In the genomic region with DNA sequence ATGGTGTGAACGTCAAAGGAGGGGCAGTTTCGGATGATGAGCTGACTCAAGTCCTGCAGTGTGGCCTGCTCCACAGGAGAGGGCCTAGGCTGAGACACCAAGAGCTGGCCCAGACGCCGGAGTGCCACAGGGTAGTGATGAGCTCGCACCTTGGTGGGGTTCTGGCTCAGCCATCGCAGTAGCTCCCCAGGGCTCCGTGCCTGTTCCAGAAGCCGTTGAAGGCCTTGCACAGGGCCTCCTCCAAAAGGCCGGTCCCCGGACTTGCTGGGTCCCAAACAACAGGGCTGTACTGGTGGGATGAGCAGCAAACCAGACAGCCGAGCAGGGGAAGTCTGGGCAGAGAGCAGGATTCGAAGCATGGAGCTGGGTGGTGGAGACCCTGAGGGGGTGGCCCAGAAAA, we compare ENCODE assay signal across 8 mouse cellular contexts. TPM values are rescaled to one million over a fixed set of nuclear protein-coding genes. Genes with fewer than 3 reads are reported as not detected.
DNase-seq lines count a peak whose midpoint lies in the region; ATAC-seq and TF ChIP-seq lines count a peak whose summit lies in the region.

No protein-coding gene starts in this region.

- no peaks in the 10 kb centered on the region for H3K9me3 ChIP-seq in ES-Bruce4 (replicated peaks; ENCODE audit: control insufficient read depth, insufficient read depth, low read length, poor library complexity, severe bottlenecking)
- H3K9me3 ChIP-seq in forebrain, embryonic 13.5 days (replicated peaks), result no peaks in the 10 kb centered on the region
- no peaks in the 10 kb centered on the region for H3K9me3 ChIP-seq in liver, embryonic 14.5 days (ENCODE audit: control insufficient read depth, low read length)

- H3K27me3 ChIP-seq in ES-Bruce4 (ENCODE audit: control insufficient read depth, insufficient read depth, low read length, poor library complexity, severe bottlenecking), result no peaks in the 10 kb centered on the region
- peaks cover 5% of the 10 kb centered on the region for H3K27me3 ChIP-seq in forebrain, embryonic 13.5 days
- H3K27me3 ChIP-seq in liver, embryonic 14.5 days (ENCODE audit: control insufficient read depth, insufficient read depth, low read length), result no peaks in the 10 kb centered on the region

- peak; percentile 93 for DNase-seq in heart, adult 11 months
- no peak for DNase-seq in heart, postnatal 4 days
- no peak for DNase-seq in liver, embryonic 14.5 days (ENCODE audit: low read depth in 3 of 3, low spot score in 3 of 3)
- no peak for DNase-seq in layer of hippocampus, adult 9-10 months (ENCODE audit: low spot score)
- DNase-seq in frontal cortex, adult 2 months (ENCODE audit: extremely low spot score in 1 of 2, low spot score in 1 of 2), result no peak

- H3K4me1 ChIP-seq in ES-Bruce4 (ENCODE audit: control insufficient read depth, insufficient read depth, low read length), result peaks cover 2% of the 10 kb centered on the region
- peaks cover 36% of the 10 kb centered on the region for H3K4me1 ChIP-seq in forebrain, embryonic 13.5 days
- H3K4me1 ChIP-seq in liver, embryonic 14.5 days (replicated peaks; ENCODE audit: control insufficient read depth in 2 of 2, insufficient read depth in 2 of 2, low read length in 1 of 2), result peaks cover 14 to 15% of the 10 kb centered on the region in 2 experiments

- peak overlapping the region; percentile 92 for H3K9ac ChIP-seq in ES-Bruce4 (ENCODE audit: low read depth, poor library complexity, severe bottlenecking)
- peak overlapping the region; percentile 92 for H3K9ac ChIP-seq in forebrain, embryonic 13.5 days
- peak overlapping the region; percentile 96 for H3K9ac ChIP-seq in liver, embryonic 14.5 days (replicated peaks)

- TF ChIP-seq POLR2A in ES-Bruce4 (IDR thresholded peaks at IDR 0.05; ENCODE audit: insufficient read depth, low read length), result no peak

- 87% methylated on average over 12 of the region's 12 CpGs for WGBS in forebrain, embryonic 13.5 days
- 79% methylated on average over 12 of the region's 12 CpGs for WGBS in liver, embryonic 14.5 days (ENCODE audit: insufficient replicate concordance)

- peak overlapping the region; percentile 17; the same call in 1 of the 2 replicates for H3K4me3 ChIP-seq in ES-Bruce4 (ENCODE audit: low read depth, low read length)
- peak overlapping the region; percentile 94 for H3K4me3 ChIP-seq in forebrain, embryonic 13.5 days
- H3K4me3 ChIP-seq in liver, embryonic 14.5 days (ENCODE audit: insufficient read depth in 1 of 2, low read depth in 2 of 2, low read length in 2 of 2), result peak overlapping the region; percentile 79 to 91; a peak in 3 of 4 replicates

- no peak overlapping the region for H3K27ac ChIP-seq in ES-Bruce4 (ENCODE audit: insufficient read depth, low read length)
- H3K27ac ChIP-seq in forebrain, embryonic 13.5 days, result no peak overlapping the region
- no peak overlapping the region for H3K27ac ChIP-seq in liver, embryonic 14.5 days

- TF ChIP-seq EP300 in ES-Bruce4 (IDR thresholded peaks at IDR 0.05; ENCODE audit: insufficient read depth, low read depth, low read length), result no peak
- TF ChIP-seq EP300 in liver, embryonic 14.5 days (IDR thresholded peaks at IDR 0.05; ENCODE audit: low read depth), result no peak

- H3K36me3 ChIP-seq in ES-Bruce4 (ENCODE audit: control insufficient read depth, insufficient read depth, low read length, poor library complexity, severe bottlenecking), result no peaks in the 10 kb centered on the region; the same call in 1 of the 2 replicates
- H3K36me3 ChIP-seq in forebrain, embryonic 13.5 days (ENCODE audit: poor library complexity, severe bottlenecking), result peaks cover 49% of the 10 kb centered on the region
- peaks cover 10% of the 10 kb centered on the region for H3K36me3 ChIP-seq in liver, embryonic 14.5 days (replicated peaks; ENCODE audit: control insufficient read depth, insufficient read depth, low read depth)

- no peak for ATAC-seq in forebrain, embryonic 13.5 days
- no peak for ATAC-seq in liver, embryonic 14.5 days (ENCODE audit: insufficient read depth)
- no peak for ATAC-seq in erythroid progenitor cell, adult 5-6 weeks (replicated peaks; ENCODE audit: low FRiP score, poor library complexity, severe bottlenecking)

- TF ChIP-seq CTCF in ES-Bruce4 (IDR thresholded peaks at IDR 0.05; ENCODE audit: low read depth, low read length), result no peak
- TF ChIP-seq CTCF in liver, embryonic 14.5 days (IDR thresholded peaks at IDR 0.05; ENCODE audit: low read depth), result no peak

- peak overlapping the region; percentile 97 for H3K4me2 ChIP-seq in forebrain, embryonic 13.5 days
- peak overlapping the region; percentile 98 for H3K4me2 ChIP-seq in liver, embryonic 14.5 days (ENCODE audit: low read depth)

RNA-seq across cellular contexts. Expression of a gene that starts 1.2 kb away (rescaled TPM):
- 100 to 1,000 TPM; 194 to 206 TPM for total RNA-seq in heart, postnatal 4 days (2021)
- polyA plus RNA-seq in ES-Bruce4 (2011; ENCODE audit: insufficient read depth, insufficient read length, low read depth, missing spikeins), result 51.6 and 59.8 TPM in 2 replicates
- polyA plus RNA-seq in forebrain, embryonic 13.5 days (2015; fragmentation: Nextera tagmentation; extraction: Ambion mirVana), result 85.3 and 86.9 TPM in 2 replicates
- 59.9 and 82.4 TPM in 2 replicates for polyA plus RNA-seq in liver, embryonic 14.5 days (2012; rRNA removed)
- polyA plus RNA-seq in liver, embryonic 14.5 days (2014; fragmentation: Nextera tagmentation; extraction: Ambion mirVana), result 40.8 and 47.2 TPM in 2 replicates
- 37.1 and 78.4 TPM in 2 replicates for total RNA-seq in erythroid progenitor cell, adult 5-6 weeks (2015; ENCODE audit: low replicate concordance)
- total RNA-seq in erythroid progenitor cell, adult 5-6 weeks (2017; ENCODE audit: low replicate concordance), result 15.8 and 32.3 TPM in 2 replicates
- polyA plus RNA-seq in frontal cortex, adult 2 months (2012; rRNA removed), result 223 and 235 TPM in 2 replicates

RNA-seq across cellular contexts. Expression of a gene that starts 3.7 kb away (rescaled TPM):
- total RNA-seq in heart, postnatal 4 days (2021), result 1 to 10 TPM; 8.5 to 8.7 TPM
- polyA plus RNA-seq in ES-Bruce4 (2011; ENCODE audit: insufficient read depth, insufficient read length, low read depth, missing spikeins), result 4.8 and 7.7 TPM in 2 replicates
- polyA plus RNA-seq in forebrain, embryonic 13.5 days (2015; fragmentation: Nextera tagmentation; extraction: Ambion mirVana), result 32.5 and 35.4 TPM in 2 replicates
- 5.3 and 7.6 TPM in 2 replicates for polyA plus RNA-seq in liver, embryonic 14.5 days (2012; rRNA removed)
- 4.0 and 6.5 TPM in 2 replicates for polyA plus RNA-seq in liver, embryonic 14.5 days (2014; fragmentation: Nextera tagmentation; extraction: Ambion mirVana)
- 5.4 TPM in 1 of 2 replicates, not detected in the other for total RNA-seq in erythroid progenitor cell, adult 5-6 weeks (2015; ENCODE audit: low replicate concordance)
- 0.64 and 12.8 TPM in 2 replicates for total RNA-seq in erythroid progenitor cell, adult 5-6 weeks (2017; ENCODE audit: low replicate concordance)
- polyA plus RNA-seq in frontal cortex, adult 2 months (2012; rRNA removed), result 42.7 and 43.7 TPM in 2 replicates

RNA-seq across cellular contexts. Expression of a gene that starts 8.1 kb away (rescaled TPM):
- 10 to 100 TPM; 83.4 to 97.4 TPM for total RNA-seq in heart, postnatal 4 days (2021)
- polyA plus RNA-seq in ES-Bruce4 (2011; ENCODE audit: insufficient read depth, insufficient read length, low read depth, missing spikeins), result 76.8 and 79.9 TPM in 2 replicates
- polyA plus RNA-seq in forebrain, embryonic 13.5 days (2015; fragmentation: Nextera tagmentation; extraction: Ambion mirVana), result 38.0 and 39.2 TPM in 2 replicates
- 16.9 and 17.8 TPM in 2 replicates for polyA plus RNA-seq in liver, embryonic 14.5 days (2012; rRNA removed)
- 6.6 and 10.1 TPM in 2 replicates for polyA plus RNA-seq in liver, embryonic 14.5 days (2014; fragmentation: Nextera tagmentation; extraction: Ambion mirVana)
- total RNA-seq in erythroid progenitor cell, adult 5-6 weeks (2015; ENCODE audit: low replicate concordance), result 9.6 and 10.5 TPM in 2 replicates
- 14.1 and 23.0 TPM in 2 replicates for total RNA-seq in erythroid progenitor cell, adult 5-6 weeks (2017; ENCODE audit: low replicate concordance)
- 390 and 432 TPM in 2 replicates for polyA plus RNA-seq in frontal cortex, adult 2 months (2012; rRNA removed)

RNA-seq across cellular contexts. Expression of a gene that starts 20.3 kb away (rescaled TPM):
- total RNA-seq in heart, postnatal 4 days (2021), result 10 to 100 TPM; 63.2 to 65.7 TPM
- 11.3 and 12.6 TPM in 2 replicates for polyA plus RNA-seq in ES-Bruce4 (2011; ENCODE audit: insufficient read depth, insufficient read length, low read depth, missing spikeins)
- polyA plus RNA-seq in forebrain, embryonic 13.5 days (2015; fragmentation: Nextera tagmentation; extraction: Ambion mirVana), result 19.5 and 23.3 TPM in 2 replicates
- 11.6 and 12.9 TPM in 2 replicates for polyA plus RNA-seq in liver, embryonic 14.5 days (2012; rRNA removed)
- 5.6 and 6.0 TPM in 2 replicates for polyA plus RNA-seq in liver, embryonic 14.5 days (2014; fragmentation: Nextera tagmentation; extraction: Ambion mirVana)
- total RNA-seq in erythroid progenitor cell, adult 5-6 weeks (2015; ENCODE audit: low replicate concordance), result 16.6 and 44.4 TPM in 2 replicates
- 14.1 and 50.6 TPM in 2 replicates for total RNA-seq in erythroid progenitor cell, adult 5-6 weeks (2017; ENCODE audit: low replicate concordance)
- polyA plus RNA-seq in frontal cortex, adult 2 months (2012; rRNA removed), result 32.2 and 32.3 TPM in 2 replicates

RNA-seq across cellular contexts. Expression of a gene that starts 20.6 kb away (rescaled TPM):
- total RNA-seq in heart, postnatal 4 days (2021), result 10 to 100 TPM; 22.4 to 26.1 TPM
- 30.9 and 34.0 TPM in 2 replicates for polyA plus RNA-seq in ES-Bruce4 (2011; ENCODE audit: insufficient read depth, insufficient read length, low read depth, missing spikeins)
- 80.7 and 84.0 TPM in 2 replicates for polyA plus RNA-seq in forebrain, embryonic 13.5 days (2015; fragmentation: Nextera tagmentation; extraction: Ambion mirVana)
- 9.9 and 10.3 TPM in 2 replicates for polyA plus RNA-seq in liver, embryonic 14.5 days (2012; rRNA removed)
- polyA plus RNA-seq in liver, embryonic 14.5 days (2014; fragmentation: Nextera tagmentation; extraction: Ambion mirVana), result 8.2 and 8.9 TPM in 2 replicates
- total RNA-seq in erythroid progenitor cell, adult 5-6 weeks (2015; ENCODE audit: low replicate concordance), result 6.3 and 10.8 TPM in 2 replicates
- total RNA-seq in erythroid progenitor cell, adult 5-6 weeks (2017; ENCODE audit: low replicate concordance), result 1.7 and 3.7 TPM in 2 replicates
- polyA plus RNA-seq in frontal cortex, adult 2 months (2012; rRNA removed), result 214 and 226 TPM in 2 replicates

Comparison
In these comparisons a context has a peak if more than half of its experiments do, and no peak if none do; other contexts are left out.
1. H3K4me3 ChIP-seq: peak in every context shown above with its lines; median percentile 94 in forebrain, embryonic 13.5 days; 85 in liver, embryonic 14.5 days; 17 in ES-Bruce4.